Comparison of ENCODE assay signal across 21 mouse cellular contexts in the genomic region with DNA sequence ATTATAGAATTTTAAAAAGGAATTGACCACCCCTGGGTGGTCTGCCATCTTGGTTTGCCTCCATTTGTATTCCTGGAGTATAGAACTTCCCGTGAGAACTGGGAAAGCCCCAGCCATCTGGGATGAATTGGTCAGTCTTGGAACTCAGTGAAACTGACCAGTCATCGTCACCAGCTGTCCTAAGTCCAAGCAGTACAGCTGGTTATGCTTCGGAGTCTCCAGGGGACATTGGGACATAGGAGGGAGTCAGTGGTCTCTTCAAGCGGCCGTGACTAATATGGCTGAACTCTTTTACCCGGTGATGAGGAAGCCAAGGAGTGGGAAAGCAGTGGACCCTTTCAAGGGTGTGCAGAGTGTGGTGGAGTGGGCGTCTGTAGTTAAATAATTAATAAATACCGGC. TPM values are rescaled to one million over a fixed set of nuclear protein-coding genes. Genes with fewer than 3 reads are reported as not detected.
"Had no signal": no experiment of that assay in that cellular context is flagged by ENCODE, and none has a peak within 500 bp of the region (broad histone marks: within the 10 kb centered on the region; RNA-seq: fewer than 3 reads in every experiment).

No protein-coding gene starts in this region.

- H3K9me3 ChIP-seq: kidney, embryonic 15.5 days; limb, embryonic 15.5 days; midbrain, embryonic 12.5 days; midbrain, embryonic 15.5 days; neural tube, embryonic 12.5 days; neural tube, embryonic 15.5 days; stomach, embryonic 15.5 days had no signal

- H3K27me3 ChIP-seq: limb, embryonic 15.5 days; midbrain, embryonic 12.5 days; midbrain, embryonic 15.5 days; neural tube, embryonic 12.5 days; neural tube, embryonic 15.5 days; stomach, embryonic 15.5 days had no signal

- H3K9ac ChIP-seq: kidney, embryonic 15.5 days; limb, embryonic 12.5 days; limb, embryonic 15.5 days; liver, embryonic 14.5 days; liver, postnatal 0 days; lung, embryonic 14.5 days; midbrain, embryonic 12.5 days; midbrain, embryonic 15.5 days; neural tube, embryonic 12.5 days; neural tube, embryonic 15.5 days; stomach, embryonic 15.5 days had no signal

- H3K4me3 ChIP-seq: kidney, embryonic 15.5 days; limb, embryonic 12.5 days; limb, embryonic 15.5 days; midbrain, embryonic 12.5 days; midbrain, embryonic 15.5 days; neural tube, embryonic 12.5 days; neural tube, embryonic 15.5 days; stomach, embryonic 15.5 days had no signal

- H3K4me2 ChIP-seq: kidney, embryonic 15.5 days; limb, embryonic 12.5 days; limb, embryonic 15.5 days; liver, embryonic 11.5 days; lung, embryonic 14.5 days; midbrain, embryonic 12.5 days; midbrain, embryonic 15.5 days; neural tube, embryonic 12.5 days; neural tube, embryonic 15.5 days; stomach, embryonic 15.5 days had no signal

- DNase-seq: kidney, adult 8-10 months; kidney, postnatal 14 days; left cerebral cortex, postnatal 4 days; right cerebral cortex, adult 18-20 months; right cerebral cortex, postnatal 14 days; right cerebral cortex, postnatal 4 days; thymus, adult 2 months had no signal

- H3K36me3 ChIP-seq: kidney, embryonic 15.5 days; limb, embryonic 12.5 days; limb, embryonic 15.5 days; midbrain, embryonic 12.5 days; midbrain, embryonic 15.5 days; neural tube, embryonic 12.5 days; neural tube, embryonic 15.5 days; stomach, embryonic 15.5 days had no signal

- H3K27ac ChIP-seq: kidney, embryonic 15.5 days; limb, embryonic 12.5 days; limb, embryonic 15.5 days; liver, embryonic 14.5 days; macrophage; midbrain, embryonic 12.5 days; midbrain, embryonic 15.5 days; neural tube, embryonic 12.5 days; neural tube, embryonic 15.5 days; stomach, embryonic 15.5 days had no signal

- ATAC-seq: liver, postnatal 0 days; lung, postnatal 0 days; midbrain, embryonic 15.5 days had no signal

- H3K4me1 ChIP-seq: midbrain, embryonic 15.5 days; stomach, embryonic 15.5 days had no signal

RNA-seq across cellular contexts. Expression of gene Gm525, which starts 31.6 kb away (rescaled TPM):
- polyA plus RNA-seq: kidney, embryonic 15.5 days; liver, embryonic 11.5 days; liver, embryonic 14.5 days; lung, embryonic 14.5 days; macrophage; midbrain, embryonic 12.5 days; midbrain, embryonic 15.5 days; neural tube, embryonic 12.5 days; neural tube, embryonic 15.5 days had no signal
